Mouse (Mus musculus) forebrain, embryonic 15.5 days (tissue): ENCODE measurements around the gene Gm28308. TPM values are rescaled to one million over a fixed set of nuclear protein-coding genes. Genes with fewer than 3 reads are reported as not detected.

Experiments
- ATAC-seq: fragments of 200-750 bp; cut with Nextera tagmentation; replicated peaks from 2 replicates; pipeline ENCODE4 v1.8.0; 2017; ENCODE audit warnings: mild to moderate bottlenecking, moderate TSS enrichment, moderate library complexity
- H3K27ac ChIP-seq: fragments of 300-500 bp; sonication (generic); replicated peaks from 2 replicates; pipeline ENCODE4 v1.5.1; 2015; ENCODE audit warnings: mild to moderate bottlenecking, inconsistent platforms
- H3K27me3 ChIP-seq: fragments of 300-500 bp; sonication (generic); 2 replicates; pipeline ENCODE4 v1.6.1; 2015; ENCODE audit warnings: inconsistent platforms
- H3K36me3 ChIP-seq: fragments of 300-500 bp; sonication (generic); 2 replicates; pipeline ENCODE4 v1.6.1; 2015; ENCODE audit warnings: mild to moderate bottlenecking, inconsistent platforms
- H3K4me1 ChIP-seq: fragments of 300-500 bp; sonication (generic); 2 replicates; pipeline ENCODE4 v1.6.1; 2015; ENCODE audit warnings: inconsistent platforms
- H3K4me2 ChIP-seq: fragments of 300-500 bp; sonication (generic); replicated peaks from 2 replicates; pipeline ENCODE4 v1.6.1; 2015; ENCODE audit warnings: mild to moderate bottlenecking, inconsistent platforms
- H3K4me3 ChIP-seq: fragments of 300-500 bp; sonication (generic); 2 replicates; pipeline ENCODE4 v1.5.1; 2015; ENCODE audit warnings: mild to moderate bottlenecking, inconsistent platforms
- H3K9ac ChIP-seq: fragments of 300-500 bp; sonication (generic); replicated peaks from 2 replicates; pipeline ENCODE4 v1.6.1; 2015; ENCODE audit warnings: mild to moderate bottlenecking, inconsistent platforms
- H3K9me3 ChIP-seq: fragments of 300-500 bp; sonication (generic); 2 replicates; pipeline ENCODE4 v1.6.1; 2016; ENCODE audit warnings: inconsistent platforms
- WGBS: fragments of 180-500 bp; shearing (Covaris S2); methylation state at CpG from one replicate; pipeline ENCODE4 v1.1.7; 2015; ENCODE audit warnings: mixed read lengths; 5-methylcytosine and 5-hydroxymethylcytosine counted together
- polyA plus RNA-seq: library from polyadenylated mRNA; unstranded; fragments of >200 nt; fragmentation: Nextera tagmentation; extraction: Ambion mirVana; gene quantifications from 2 replicates; pipeline ENCODE4 v1.2.1, GENCODE M21; 2015

Gm28308 gene
- polyA plus RNA-seq, 1 experiment from 2014 or later: not detected

DNA sequence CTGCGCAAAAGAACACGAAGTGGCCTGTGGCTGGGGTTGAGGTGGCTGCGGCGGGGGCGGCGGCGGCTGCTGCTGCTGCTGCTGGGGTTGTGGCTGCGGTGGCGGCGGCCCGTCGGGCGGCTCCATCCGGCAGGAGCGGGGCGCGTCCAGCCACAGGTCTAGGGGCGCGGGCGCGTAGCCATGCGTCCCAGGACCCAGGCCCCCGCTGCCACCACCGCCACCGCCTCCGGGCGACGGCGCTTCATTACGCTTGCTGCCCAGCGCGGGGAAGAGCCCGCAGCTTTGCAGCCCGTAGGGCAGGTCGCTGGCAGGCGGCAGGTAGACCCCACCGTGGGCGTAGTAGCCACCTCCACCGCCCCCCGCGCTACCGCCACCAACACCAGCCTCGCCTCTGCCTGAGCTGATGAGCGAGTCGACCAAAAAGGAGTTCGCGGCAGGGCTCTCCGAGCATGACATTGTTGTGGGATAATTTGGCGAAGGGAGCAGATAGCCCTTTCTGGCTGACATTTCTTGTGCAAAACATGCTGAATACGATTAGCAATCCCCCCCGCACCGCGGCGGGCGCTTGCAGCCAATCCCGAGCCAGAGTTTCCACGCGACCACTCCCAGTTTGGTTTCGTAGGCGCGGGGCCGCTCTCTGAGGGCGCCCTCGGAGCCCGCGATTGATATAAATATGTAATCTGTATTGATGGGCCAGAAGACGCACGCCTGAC is 21.4 kb upstream of the Gm28308 start:
- H3K9me3 ChIP-seq: no peaks in the 10 kb centered on the region
- peaks cover 97% of the 10 kb centered on the region for H3K27me3 ChIP-seq
- WGBS: 2% methylated on average over 57 of the region's 68 CpGs
- no peak overlapping the region for H3K27ac ChIP-seq
- no peaks in the 10 kb centered on the region for H3K36me3 ChIP-seq
- no peaks in the 10 kb centered on the region for H3K4me1 ChIP-seq
- no peak overlapping the region for H3K4me3 ChIP-seq
- H3K9ac ChIP-seq: no peak overlapping the region
- H3K4me2 ChIP-seq: no peak overlapping the region
- ATAC-seq: no peak

DNA sequence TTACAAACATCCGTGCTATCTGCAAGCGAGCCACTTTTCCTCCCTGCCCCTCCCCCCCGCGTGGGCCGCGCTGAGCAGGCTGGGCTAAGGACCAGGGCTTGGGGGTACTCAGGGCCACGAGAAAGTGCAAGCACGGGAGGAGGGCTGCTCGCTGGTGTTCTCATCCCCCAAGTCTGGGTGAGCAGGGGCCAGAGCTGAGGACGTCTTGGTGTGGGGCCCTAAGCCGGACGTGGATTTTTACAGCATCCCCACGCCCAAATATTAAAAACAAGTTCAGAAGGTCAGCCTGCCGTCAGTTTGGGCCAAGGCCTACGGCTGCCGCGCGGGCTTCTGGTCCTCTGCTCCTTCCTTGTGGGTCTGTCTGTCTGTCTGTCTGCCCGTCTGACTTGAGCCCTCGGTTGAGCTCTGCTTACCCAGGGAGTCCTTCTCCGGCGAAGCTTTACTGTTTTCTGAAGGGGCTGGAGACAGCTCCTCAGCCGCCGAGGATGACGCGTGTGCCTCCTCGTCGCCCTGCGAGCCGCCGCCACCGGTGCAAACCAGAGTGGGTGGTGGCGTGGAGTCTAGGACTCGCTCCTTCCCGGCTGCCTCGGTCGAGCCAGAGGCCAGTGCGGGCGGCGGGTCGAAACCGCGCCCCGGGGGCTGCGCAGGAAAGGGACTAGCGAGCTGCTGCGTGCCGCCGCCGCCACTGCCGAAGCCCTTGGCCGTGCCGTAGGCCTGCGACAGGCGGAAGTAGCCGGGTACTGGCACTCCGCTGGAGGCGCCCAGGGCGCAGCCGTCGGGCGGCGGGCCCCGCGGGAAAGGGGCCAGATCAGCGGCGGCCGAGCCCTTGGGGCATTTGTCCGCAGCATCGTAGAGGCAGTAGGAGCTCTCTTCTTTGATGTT is 20.6 kb upstream of the Gm28308 start:
- no peaks in the 10 kb centered on the region for H3K36me3 ChIP-seq
- no peak for ATAC-seq
- no peaks in the 10 kb centered on the region for H3K4me1 ChIP-seq
- no peak overlapping the region for H3K9ac ChIP-seq
- H3K27ac ChIP-seq: no peak overlapping the region
- H3K4me3 ChIP-seq: no peak overlapping the region
- no peaks in the 10 kb centered on the region for H3K9me3 ChIP-seq
- H3K4me2 ChIP-seq: no peak overlapping the region
- WGBS: under 1% methylated on average over 70 of the region's 70 CpGs
- peaks cover 98% of the 10 kb centered on the region for H3K27me3 ChIP-seq

DNA sequence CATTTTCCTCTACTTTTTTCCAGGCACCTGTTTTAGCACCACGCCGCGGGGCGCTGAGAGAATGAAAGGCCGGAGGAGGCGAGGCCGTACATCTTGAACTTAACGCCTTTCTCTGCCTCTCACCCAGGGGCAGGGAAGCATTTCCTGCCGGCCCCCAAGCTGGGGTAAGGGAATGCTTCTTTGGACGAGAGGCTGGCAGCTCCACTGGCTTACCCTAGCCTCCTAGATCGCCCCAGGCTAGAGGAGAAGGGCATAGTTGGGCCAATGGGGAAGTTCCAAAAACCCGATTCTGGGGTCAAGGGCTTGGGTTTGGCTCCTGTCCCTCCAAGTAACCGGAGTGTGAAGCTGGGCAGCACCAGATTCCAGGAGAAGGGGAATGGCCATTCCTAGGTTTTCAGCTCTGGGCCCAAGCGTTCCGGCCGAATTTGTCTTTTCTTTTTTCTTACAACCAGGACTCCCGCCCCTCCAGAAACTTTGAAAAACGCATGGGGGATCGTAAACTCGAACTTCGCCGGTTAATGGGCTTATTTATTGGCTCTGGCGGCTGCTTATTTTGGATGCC is 19.9 kb upstream of the Gm28308 start:
- H3K27me3 ChIP-seq: peaks cover 96% of the 10 kb centered on the region
- no peak for ATAC-seq
- no peak overlapping the region for H3K9ac ChIP-seq
- 3% methylated on average over 23 of the region's 23 CpGs for WGBS
- no peak overlapping the region for H3K4me3 ChIP-seq
- H3K27ac ChIP-seq: no peak overlapping the region
- H3K4me1 ChIP-seq: no peaks in the 10 kb centered on the region
- H3K36me3 ChIP-seq: no peaks in the 10 kb centered on the region
- no peaks in the 10 kb centered on the region for H3K9me3 ChIP-seq
- no peak overlapping the region for H3K4me2 ChIP-seq

DNA sequence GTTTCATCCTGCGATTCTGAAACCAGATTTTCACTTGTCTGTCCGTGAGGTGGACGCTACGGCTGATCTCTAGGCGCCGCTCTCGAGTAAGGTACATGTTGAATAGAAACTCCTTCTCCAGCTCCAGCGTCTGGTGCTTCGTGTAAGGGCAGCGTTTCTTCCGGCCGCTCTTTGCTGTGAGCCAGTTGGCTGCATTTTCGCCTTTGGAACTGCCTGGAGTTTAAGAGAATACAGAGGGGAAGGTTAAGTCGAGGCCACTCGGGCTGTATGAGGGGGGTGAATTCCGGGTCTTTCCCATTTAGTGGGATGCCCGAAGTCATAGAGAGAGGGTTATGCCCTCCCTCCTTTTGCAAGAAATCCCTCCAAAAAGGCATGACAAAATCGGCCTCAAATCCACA is 19.4 kb upstream of the Gm28308 start:
- Histone ChIP-seq H3K9ac (no peak overlapping the region), H3K27me3 (peaks cover 96% of the 10 kb centered on the region), H3K36me3 (no peaks in the 10 kb centered on the region), H3K4me1 (no peaks in the 10 kb centered on the region), H3K4me3 (no peak overlapping the region), H3K27ac (no peak overlapping the region), H3K4me2 (no peak overlapping the region), H3K9me3 (no peaks in the 10 kb centered on the region)
- WGBS: 1% methylated on average over 18 of the region's 18 CpGs
- no peak for ATAC-seq

DNA sequence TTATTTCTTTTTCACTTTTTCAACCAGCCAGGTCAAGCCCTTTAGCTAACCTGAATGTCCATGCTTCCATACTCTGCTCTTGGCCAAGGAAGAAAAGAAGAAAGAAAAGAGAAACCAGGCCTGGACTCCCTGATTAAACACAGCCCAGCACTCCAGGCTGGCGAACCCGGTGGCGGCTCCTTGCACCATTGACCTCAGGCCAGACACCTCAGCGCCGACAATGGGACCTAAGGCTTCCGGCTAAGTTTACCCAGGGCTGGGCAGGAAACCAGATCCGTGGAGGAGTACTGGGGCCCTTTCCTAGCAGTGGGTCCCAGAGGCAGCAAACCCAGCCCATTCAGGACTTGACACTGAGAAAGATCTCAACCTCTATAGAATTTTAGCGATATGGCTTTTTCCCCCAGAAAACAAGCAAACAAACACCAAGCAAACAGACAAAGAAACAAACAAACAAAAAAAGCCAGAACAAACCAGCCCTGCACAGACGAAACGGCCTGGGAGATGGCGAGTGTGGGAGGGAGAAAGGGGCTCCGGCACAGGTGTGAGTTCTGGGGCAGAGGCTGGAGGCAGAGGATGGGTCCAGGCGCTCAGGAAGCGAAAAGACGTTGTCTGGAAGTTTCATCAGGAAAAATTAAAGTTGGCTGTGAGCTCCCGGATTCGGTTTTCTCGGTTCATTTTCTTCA is 18.9 kb upstream of the Gm28308 start:
- H3K4me2 ChIP-seq: no peak overlapping the region
- H3K27ac ChIP-seq: no peak overlapping the region
- H3K4me1 ChIP-seq: no peaks in the 10 kb centered on the region
- no peaks in the 10 kb centered on the region for H3K9me3 ChIP-seq
- no peak overlapping the region for H3K4me3 ChIP-seq
- 1% methylated on average over 18 of the region's 18 CpGs for WGBS
- H3K9ac ChIP-seq: no peak overlapping the region
- peaks cover 96% of the 10 kb centered on the region for H3K27me3 ChIP-seq
- ATAC-seq: no peak
- H3K36me3 ChIP-seq: no peaks in the 10 kb centered on the region

DNA sequence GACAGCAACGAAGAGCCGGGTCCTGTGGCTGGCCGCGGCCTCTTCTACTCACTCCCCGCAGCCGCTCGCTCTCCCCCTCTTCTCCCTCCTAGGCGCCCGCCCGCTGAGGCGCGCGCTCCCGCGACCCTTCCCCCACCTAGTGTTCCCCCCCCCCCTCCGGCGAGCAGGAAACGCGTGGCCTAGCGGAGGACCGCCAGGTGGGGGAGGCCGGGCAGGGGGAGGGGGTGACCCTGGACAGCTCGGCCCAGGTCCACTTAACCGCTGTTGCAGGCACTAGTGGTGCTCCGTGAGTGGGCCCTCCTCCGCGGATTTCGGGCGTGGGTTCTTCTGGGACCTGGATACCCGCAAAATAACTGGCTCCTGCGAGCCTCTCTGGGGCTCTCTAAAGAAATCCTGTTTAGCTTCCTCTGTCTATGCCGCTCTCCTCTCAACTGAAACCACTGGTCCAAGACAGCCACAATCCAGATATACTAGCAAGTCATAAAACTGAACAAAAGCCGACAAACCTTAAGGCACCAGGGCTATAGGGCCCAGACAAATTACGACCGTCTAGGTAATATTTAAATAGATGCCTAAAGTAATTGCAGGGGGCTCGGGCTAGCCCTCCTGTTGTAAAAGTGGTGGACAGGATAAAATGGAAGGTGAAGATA is 17.5 kb upstream of the Gm28308 start, which contains the start of gene Hoxa9:
Gene Hoxa9, minus strand, starts transcription at position 574 of the 650 bp plus-strand sequence.
- 1% methylated on average over 34 of the region's 36 CpGs for WGBS

DNA sequence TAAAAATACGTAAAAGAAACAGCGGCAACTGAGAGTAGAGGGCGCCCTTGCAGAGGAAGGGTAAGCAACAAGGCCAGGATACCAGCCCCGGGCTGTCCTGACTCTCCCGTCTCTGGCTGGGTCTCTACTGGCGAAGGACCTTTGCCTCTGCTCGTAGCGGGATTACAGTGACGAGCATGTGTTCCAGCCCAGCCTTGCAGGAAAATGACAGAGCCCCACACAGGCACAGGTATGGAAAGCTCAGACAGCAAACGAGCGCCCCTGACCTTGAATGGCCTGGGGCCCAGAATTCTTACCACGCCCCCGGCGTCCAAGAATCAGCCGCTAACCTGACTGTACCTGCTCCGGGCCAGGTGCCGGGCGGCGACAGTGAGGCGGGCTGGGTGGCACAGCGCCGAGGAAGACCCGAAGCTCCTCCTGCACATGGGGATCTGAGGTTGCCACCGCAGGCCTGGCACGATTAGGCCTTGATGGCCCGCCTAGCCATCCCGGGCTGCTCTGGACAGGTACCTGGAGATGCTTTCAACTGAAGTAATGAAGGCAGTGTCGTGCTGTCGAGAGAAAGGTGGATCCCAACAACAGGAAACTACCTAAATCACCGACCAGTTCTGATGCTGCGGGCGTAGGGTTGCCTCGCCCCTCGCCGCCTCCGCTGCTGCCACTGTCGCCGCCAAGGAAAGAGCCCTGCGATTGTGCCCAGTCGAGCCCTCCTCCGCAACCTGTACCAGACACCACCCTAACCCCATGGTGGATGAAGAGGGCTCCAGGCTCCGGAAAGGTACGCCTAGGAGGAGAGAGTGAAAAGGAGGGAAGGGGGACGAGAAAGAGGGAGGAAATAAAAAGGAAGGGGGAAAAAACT is 16.6 kb upstream of the Gm28308 start:
- no peak overlapping the region for H3K4me3 ChIP-seq
- H3K4me2 ChIP-seq: no peak overlapping the region
- H3K4me1 ChIP-seq: no peaks in the 10 kb centered on the region
- H3K9ac ChIP-seq: no peak overlapping the region
- no peak for ATAC-seq
- H3K27ac ChIP-seq: no peak overlapping the region
- H3K9me3 ChIP-seq: no peaks in the 10 kb centered on the region
- H3K36me3 ChIP-seq: no peaks in the 10 kb centered on the region
- 2% methylated on average over 44 of the region's 44 CpGs for WGBS
- peaks cover 96% of the 10 kb centered on the region for H3K27me3 ChIP-seq

More for the DNA sequence above, 17.5 kb upstream of the Gm28308 start, which contains the start of gene Hoxa9:
- Histone ChIP-seq H3K4me1 (no peaks in the 10 kb centered on the region), H3K4me3 (no peak within 1 kb of the TSS), H3K27ac (no peak within 1 kb of the TSS), H3K9ac (no peak within 1 kb of the TSS), H3K36me3 (no peaks in the 10 kb centered on the region), H3K9me3 (no peaks in the 10 kb centered on the region), H3K27me3 (peaks cover 96% of the 10 kb centered on the region), H3K4me2 (no peak within 1 kb of the TSS)
- ATAC-seq: no peak

DNA sequence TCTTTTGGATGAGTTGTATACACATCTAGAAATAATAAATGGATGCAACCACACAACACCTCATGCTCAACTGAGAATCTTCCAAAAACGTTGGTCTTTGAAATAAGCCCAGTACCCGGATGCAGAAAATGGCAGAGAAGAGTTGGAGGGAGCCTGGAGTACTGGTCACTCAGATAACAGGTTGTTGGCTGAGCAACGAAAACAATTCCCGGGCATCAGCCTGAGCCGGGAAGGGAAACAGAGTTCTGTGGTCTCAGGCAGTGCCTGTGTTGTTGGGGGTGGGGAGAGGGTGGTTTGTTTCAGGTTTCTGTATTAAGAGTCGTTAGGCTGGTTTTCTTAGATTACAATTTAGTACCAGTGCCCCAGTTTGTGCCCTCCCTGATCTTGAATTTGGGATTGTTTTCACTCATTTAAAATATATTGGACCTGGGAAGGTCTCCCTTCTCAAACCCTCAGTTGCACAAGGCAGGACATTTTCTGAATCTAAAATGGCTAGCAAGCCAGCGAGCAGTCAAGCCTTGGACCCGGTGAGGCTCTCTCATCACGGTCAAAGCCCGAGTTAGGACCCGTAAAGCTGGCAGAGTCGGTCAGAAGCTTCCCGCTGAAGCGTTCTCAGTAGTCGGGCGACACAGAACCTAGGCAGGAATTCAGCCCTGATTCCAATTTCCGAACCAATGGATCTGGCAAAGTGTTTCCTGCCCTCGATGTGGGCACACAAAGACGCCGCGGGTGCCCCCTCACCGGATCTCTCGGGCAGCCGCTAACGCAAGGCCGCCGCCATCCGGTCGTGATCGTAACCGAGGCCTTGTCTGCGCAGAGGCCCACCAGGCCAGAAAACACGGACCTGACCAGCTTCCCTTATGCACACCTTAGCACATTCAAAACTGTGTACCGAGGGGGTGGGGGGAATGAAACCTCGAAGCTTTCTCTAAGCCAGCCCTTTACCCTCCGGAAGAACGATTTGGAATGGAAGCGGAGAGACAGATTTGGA is 15.6 kb upstream of the Gm28308 start:
- H3K4me2 ChIP-seq: no peak overlapping the region
- H3K9ac ChIP-seq: no peak overlapping the region
- H3K27me3 ChIP-seq: peaks cover 96% of the 10 kb centered on the region
- H3K4me1 ChIP-seq: no peaks in the 10 kb centered on the region
- H3K36me3 ChIP-seq: no peaks in the 10 kb centered on the region
- H3K27ac ChIP-seq: no peak overlapping the region
- WGBS: under 1% methylated on average over 38 of the region's 38 CpGs
- ATAC-seq: no peak
- H3K4me3 ChIP-seq: no peak overlapping the region
- H3K9me3 ChIP-seq: no peaks in the 10 kb centered on the region

DNA sequence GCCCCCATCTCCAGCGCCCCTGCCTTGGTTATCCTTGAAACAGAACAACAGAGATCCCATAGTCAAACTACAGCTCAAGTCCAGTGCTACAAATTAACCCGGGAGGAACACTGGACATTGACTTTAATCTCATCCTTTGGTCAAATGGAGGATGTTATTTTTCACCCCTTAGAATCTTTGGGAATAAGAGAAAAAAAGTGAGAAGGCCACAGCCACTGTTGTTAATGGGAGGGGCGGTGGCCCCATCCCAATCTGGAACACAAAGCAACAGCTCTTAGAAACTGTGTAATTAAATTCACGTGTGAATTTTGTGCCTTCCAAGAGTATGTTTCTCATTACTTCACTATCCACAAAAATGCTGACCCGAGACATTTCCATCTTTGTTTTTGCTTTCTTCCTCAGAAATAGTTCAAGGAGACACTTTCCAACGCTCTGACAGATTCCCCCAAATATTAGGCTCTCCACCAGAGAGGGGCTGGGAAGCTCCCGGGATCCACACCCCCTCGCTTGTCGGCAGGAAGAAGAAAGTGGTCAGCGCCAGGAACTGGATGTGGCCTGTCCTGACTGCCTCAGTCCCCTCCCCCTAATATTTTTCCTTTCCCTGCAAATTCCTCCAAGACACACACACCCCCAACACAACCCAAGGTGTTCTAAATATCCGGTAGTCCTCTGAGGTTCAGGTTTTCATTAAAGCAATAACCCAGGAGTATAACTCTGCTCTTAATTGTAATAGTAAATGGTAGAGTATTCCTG is 14.5 kb upstream of the Gm28308 start:
- no peak overlapping the region for H3K27ac ChIP-seq
- no peaks in the 10 kb centered on the region for H3K9me3 ChIP-seq
- H3K27me3 ChIP-seq: peaks cover 96% of the 10 kb centered on the region
- no peaks in the 10 kb centered on the region for H3K4me1 ChIP-seq
- WGBS: 3% methylated on average over 11 of the region's 11 CpGs
- ATAC-seq: no peak
- H3K4me3 ChIP-seq: no peak overlapping the region
- no peak overlapping the region for H3K4me2 ChIP-seq
- H3K9ac ChIP-seq: no peak overlapping the region
- H3K36me3 ChIP-seq: no peaks in the 10 kb centered on the region
